Mouse (Mus musculus) frontal cortex, postnatal 10 days (tissue): ENCODE measurements around the gene Ints11.
A peak's percentile ranks its signal among the peaks of the same experiment; 100 is the strongest.

ENCODE experiments used
- DNase-seq, 2 experiments: peaks; one replicate each; pipeline ENCODE4 v3.0.0; 2022; ENCODE audit warnings: low spot score in 2 of 2, mixed read lengths in 1 of 2

Gene Ints11

DNA sequence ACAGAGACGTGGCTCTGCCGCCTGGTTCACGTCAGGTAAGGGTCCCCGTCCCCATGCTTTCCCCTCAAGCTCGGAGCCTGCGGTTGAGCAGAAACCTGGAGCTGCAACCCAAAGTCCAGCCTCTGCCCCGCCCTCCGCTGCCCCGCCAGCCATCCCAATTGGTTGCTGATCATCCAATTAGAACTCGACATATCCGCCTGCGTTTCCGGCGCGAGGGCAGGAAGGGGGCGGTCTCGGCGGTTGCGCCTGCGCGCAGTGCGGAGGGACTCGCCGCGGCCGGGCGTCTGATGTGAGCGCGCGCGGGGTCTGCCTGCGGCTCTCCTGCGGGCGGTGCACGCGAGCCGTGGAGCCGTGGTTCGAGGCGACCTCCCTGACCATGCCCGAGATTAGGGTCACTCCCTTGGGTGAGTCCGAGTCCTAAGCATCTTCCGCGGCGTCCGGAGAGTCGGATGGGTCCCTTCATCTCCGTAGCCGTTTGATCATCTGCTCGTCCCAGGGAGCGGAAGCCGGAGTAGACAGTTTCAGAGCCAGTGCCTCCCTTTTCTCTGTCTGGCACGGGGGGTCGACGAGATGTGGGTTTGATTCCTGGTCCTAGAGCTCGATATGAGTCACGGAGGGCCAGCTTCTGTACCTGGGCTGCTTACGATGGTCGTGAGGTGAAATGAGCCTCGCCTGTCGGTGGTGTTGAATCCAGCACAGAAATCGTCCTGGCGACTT is at the start of gene Ints11, which contains the start of gene Cptp:
Gene Ints11 (plus strand): TSS at position 230 of the 717 bp plus-strand sequence.
Gene Cptp (minus strand): TSS at position 124 of the 717 bp plus-strand sequence.
- DNase-seq: peak; percentile 94 to 96

- no peak for DNase-seq
These were observed 48.3 kb upstream of the Ints11 start for GRCm38 (mm10) chr4:155821025-155821424.

GRCm38 (mm10) chr4:155823443-155823842 is 45.9 kb upstream of the Ints11 start:
- no peak for DNase-seq

DNA sequence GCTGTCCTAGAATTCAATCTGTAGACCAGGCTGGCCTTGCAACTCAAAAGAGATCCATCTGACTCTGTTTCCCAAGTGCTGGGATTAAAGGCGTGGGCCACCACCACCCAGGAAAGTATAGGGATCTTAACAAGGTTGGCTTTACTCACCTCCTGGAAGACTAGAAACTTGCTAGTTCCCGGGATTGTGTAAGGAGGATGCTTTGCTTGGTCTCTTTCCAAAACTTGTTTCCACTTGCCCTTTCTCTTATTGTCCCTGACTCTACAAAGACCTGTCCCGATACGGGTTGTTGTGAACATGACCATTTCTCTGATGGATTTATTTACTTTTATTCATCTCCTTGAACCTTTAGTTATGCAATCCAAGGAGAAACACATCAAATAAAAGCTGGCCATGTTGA is 39.5 kb upstream of the Ints11 start:
- no peak for DNase-seq

GRCm38 (mm10) chr4:155830596-155830995 is 38.8 kb upstream of the Ints11 start:
- no peak for DNase-seq

DNA sequence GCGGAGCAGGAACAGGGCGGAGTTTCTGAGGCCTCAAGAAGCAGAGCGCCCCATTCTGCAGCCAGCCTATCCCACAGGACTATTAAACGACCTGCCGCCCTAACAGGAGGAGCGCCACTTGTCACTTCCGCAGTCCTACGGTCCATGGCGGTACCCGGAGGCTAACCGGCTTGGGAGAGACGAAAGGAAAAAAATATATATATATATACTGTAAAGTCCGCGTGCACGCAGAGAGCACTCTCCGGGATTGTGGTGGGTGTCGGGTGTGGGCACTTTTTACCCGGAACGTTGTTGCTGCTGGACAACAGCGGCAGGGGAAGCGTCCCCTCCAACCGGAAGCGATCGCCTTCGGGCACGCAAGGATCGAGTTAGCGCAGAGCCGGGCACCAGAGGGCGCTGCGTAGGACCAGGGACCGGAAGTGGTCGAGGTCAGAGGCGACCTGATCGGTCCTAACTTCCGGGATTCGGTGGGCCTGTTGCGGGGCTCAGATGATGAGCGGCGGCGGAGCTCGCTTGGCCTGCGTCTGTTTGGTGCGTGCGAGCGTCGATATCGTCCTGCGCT is 38.1 kb upstream of the Ints11 start, which contains the start of gene Aurkaip1:
Gene Aurkaip1 (plus strand): TSS at position 68 of the 562 bp plus-strand sequence.
- DNase-seq: peak; percentile 91 to 96

DNA sequence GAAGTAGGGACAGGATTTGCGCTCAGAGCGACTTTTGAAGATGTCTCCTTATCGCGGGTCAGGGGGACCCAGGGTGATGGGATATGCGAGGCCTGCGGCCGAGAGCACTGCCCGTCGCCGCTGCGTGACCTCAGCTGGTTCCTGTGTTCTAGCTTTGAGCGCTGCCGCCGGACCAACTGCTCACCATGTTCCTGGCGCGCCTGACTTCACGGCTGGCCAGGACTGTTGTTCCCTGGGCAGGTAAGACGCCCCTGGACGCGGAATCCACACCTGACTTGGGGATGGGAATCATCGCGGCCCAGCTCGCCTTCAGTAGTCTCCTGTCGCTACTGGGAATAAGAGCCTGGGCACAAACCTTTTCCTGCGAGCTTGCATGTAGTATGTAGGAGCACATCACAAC is 37.5 kb upstream of the Ints11 start:
- no peak for DNase-seq

DNA sequence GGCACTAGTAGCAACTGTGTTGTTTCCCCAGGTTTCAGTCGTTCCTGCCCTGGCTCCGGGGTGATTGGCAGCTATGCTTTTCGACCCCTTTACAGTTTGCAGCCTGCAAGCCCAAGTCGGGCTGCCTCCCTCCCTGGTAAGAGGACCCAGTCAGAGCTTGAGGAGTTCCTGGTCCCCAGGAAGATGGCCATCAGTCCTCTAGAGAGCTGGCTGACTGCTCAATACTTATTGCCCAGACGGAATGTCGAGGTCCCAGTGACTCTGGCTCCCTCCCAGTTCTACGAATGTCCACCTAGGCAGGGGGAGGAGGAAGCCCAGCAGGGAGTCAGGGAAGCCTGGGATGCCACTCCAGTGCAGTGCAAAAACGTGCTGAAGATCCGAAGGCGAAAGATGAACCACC is 37.0 kb upstream of the Ints11 start:
- DNase-seq: no peak

- DNase-seq: no peak
These were observed 36.1 kb upstream of the Ints11 start for GRCm38 (mm10) chr4:155833234-155833633.

- DNase-seq: peak; percentile 67 to 70
These were observed 35.5 kb upstream of the Ints11 start for GRCm38 (mm10) chr4:155833836-155834235.

DNA sequence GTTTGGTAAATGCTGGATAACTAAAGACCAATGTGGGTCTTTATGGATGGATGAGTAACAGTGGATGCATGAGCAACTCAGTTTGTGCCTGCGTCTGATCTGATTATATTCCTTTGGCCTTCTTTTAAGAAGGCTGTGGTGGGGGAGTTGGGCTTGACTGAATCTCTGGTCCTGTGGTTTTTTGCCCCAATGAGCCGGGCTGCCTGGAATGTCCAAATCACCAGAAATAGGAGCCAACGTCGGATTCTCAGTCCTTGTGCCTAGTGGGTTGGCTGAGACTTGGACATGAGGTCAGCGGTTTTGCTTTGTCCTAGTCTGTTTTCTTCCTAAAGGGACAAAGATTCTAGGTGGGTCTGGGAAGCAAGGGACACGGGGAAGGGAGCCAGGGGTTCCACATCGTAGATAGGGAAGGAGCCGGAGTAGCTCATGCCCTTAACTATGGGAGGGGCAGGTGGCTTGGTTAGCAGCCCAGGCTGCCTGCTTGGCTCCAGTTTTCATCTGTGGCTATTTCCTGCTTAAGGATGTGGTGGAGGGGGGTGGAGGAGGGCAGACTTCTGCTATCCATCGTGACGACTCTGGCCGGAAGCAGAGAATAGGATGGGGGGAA is 31.8 kb upstream of the Ints11 start:
- no peak for DNase-seq

GRCm38 (mm10) chr4:155838187-155839153 is 30.9 kb upstream of the Ints11 start:
- no peak for DNase-seq

DNA sequence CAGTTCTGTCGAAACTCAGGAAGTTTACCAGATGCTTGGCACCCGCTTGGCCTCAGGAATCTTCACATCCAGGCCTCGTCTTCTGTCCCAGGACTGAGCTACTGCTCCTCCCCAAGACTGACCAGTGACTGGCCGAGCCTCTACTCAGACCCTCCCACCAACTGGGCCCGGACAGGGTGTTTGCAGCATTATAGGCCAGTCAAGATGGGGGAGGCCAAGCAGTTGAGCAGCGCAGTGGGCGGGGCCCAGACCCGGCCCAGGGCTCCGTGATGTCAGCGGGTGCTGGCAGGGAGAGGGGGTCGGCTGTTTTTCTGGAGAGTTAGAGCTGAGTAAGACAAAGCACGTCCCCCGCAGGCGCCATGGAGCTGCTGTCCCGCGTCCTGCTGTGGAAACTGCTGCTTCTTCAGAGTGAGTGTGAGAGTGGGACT is 29.8 kb upstream of the Ints11 start, which contains the start of gene Mxra8:
Gene Mxra8 (plus strand): TSS at position 198 of the 428 bp plus-strand sequence.
- peak in 1 of 2 experiments; percentile 52 for DNase-seq

- DNase-seq: no peak
These were observed 29.0 kb upstream of the Ints11 start for GRCm38 (mm10) chr4:155840076-155841002.

GRCm38 (mm10) chr4:155841003-155841454 is 28.3 kb upstream of the Ints11 start:
- DNase-seq: peak in 1 of 2 experiments; percentile 35

DNA sequence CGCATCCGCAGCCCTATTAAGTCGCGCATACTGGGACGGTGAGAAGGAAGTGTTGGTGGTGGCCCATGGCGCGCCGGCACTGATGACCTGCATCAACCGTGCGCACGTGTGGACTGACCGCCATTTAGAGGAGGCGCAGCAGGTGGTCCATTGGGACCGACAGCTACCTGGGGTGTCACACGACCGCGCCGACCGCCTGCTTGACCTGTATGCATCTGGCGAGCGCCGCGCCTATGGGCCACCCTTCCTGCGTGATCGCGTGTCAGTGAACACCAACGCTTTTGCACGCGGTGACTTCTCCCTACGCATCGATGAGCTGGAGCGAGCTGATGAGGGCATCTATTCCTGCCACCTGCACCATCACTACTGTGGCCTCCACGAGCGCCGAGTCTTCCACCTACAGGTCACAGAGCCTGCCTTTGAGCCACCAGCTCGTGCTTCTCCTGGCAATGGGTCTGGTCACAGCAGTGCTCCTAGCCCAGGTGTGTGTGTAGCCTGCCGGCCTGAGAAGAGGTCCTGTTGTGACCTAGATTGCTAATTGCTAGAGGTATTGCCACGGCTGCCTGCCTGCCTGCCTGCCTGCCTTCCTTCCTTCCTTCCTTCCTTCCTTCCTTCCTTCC is 27.6 kb upstream of the Ints11 start:
- peak in 1 of 2 experiments; percentile 13 for DNase-seq

GRCm38 (mm10) chr4:155843231-155843630 is 26.1 kb upstream of the Ints11 start:
- DNase-seq: no peak

GRCm38 (mm10) chr4:155846871-155847578 is 22.3 kb upstream of the Ints11 start, which contains the start of gene Dvl1:
Gene Dvl1 (plus strand): TSS chr4:155847402.
- DNase-seq: peak; percentile 80 to 95
